Mouse (Mus musculus) liver, adult 2 months (tissue): Measurements from ENCODE around the gene Ugt1a9.

Source experiments
- CTCF ChIP-seq: fragments of 200-500 bp; IDR thresholded peaks from 2 replicates; pipeline ENCODE4 v1.5.1; 2011; ENCODE audit warnings: low read depth, low read length, control low read depth
- POLR2A ChIP-seq: fragments of 200-500 bp; IDR thresholded peaks from 2 replicates; pipeline ENCODE4 v1.6.1; 2011; ENCODE audit warnings: low read length, control low read depth; ENCODE audit not compliant: insufficient read depth; ENCODE audit errors: extremely low read depth

DNA sequence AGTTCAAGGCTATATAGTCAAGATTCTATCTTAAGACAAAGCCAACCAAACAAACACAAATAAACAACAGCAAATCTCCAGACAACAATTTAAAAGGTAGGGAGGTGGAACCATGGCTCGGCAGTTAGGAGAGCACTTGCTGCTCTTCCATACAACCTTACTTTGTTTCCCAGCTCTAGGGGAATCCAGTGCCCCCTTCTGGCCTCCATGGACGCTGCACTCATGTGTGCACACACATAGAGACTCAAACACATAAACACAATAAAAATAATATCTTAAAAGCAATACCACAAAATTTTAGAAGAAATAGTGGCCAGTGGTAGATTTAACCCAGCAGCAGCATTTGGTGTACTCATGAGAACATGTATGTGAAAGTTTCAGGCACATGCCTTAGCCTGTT is 146.5 kb downstream of the Ugt1a9 start:
- TF ChIP-seq CTCF (no peak), POLR2A (no peak)
